Mouse (Mus musculus) heart, adult 2 months (tissue): ENCODE measurements around the gene Ube2v1.

Experiments
- CTCF ChIP-seq: fragments of 200-600 bp; IDR thresholded peaks from 2 replicates; pipeline ENCODE4 v1.8.1; 2022; ENCODE audit warnings: antibody characterized with exemption, mild to moderate bottlenecking, moderate library complexity
- EP300 ChIP-seq: fragments of 200-500 bp; IDR thresholded peaks from 2 replicates; pipeline ENCODE4 v1.6.1; 2011; ENCODE audit warnings: low read depth, low read length, control low read depth; ENCODE audit not compliant: insufficient read depth
- POLR2A ChIP-seq: fragments of 200-500 bp; IDR thresholded peaks from 2 replicates; pipeline ENCODE4 v1.6.1; 2011; ENCODE audit warnings: mild to moderate bottlenecking, low read depth, low read length, control low read depth; ENCODE audit not compliant: insufficient read depth

GRCm38 (mm10) chr2:167649290-167650032 is 17.6 kb upstream of the Ube2v1 start:
- no peak for TF ChIP-seq EP300
- no peak for TF ChIP-seq CTCF
- TF ChIP-seq POLR2A, result no peak
